Mouse (Mus musculus) heart, postnatal 36 days (tissue): ENCODE results near the gene Wars. TPM values are rescaled to one million over a fixed set of nuclear protein-coding genes. Genes with fewer than 3 reads are reported as not detected.

Experiments used
- DNase-seq, 2 experiments: peaks; one replicate each; pipeline ENCODE4 v3.0.0; 2021 to 2022
- intact Hi-C: fragments of 180-260 bp; cut with DNase I; formaldehyde crosslinking; loops from one replicate; pipeline ENCODE4 v1.15.1; 2025
- total RNA-seq, 2 experiments: library from RNA; stranded (reverse); gene quantifications; 2 replicates each; pipeline ENCODE4 v1.2.3; 2021

Wars gene
- 10 to 100 TPM; 32.5 to 40.6 TPM for total RNA-seq

GRCm38 (mm10) chr12:108893715-108894431, at the start of gene Wars:
TSS of gene Wars (minus strand) at chr12:108894174.
- DNase-seq, result peak; percentile 93 to 95
- intact Hi-C loops, result loop anchor here (2.0 to 5.0 kb wide), 3 partner anchors 57 to 102 kb away; partner anchors contain the start of genes Slc25a47 and Yy1

GRCm38 (mm10) chr12:108942203-108942923, 48.4 kb upstream of the Wars start:
- intact Hi-C loops, result no loop called here
- DNase-seq, result no peak

GRCm38 (mm10) chr12:108941282-108941681, 47.3 kb upstream of the Wars start:
- intact Hi-C loops, result no loop called here
- no peak for DNase-seq

GRCm38 (mm10) chr12:108940255-108940654, 46.3 kb upstream of the Wars start:
- intact Hi-C loops, result no loop called here

GRCm38 (mm10) chr12:108939317-108939716, 45.3 kb upstream of the Wars start:
- intact Hi-C loops, result no loop called here
- no peak for DNase-seq

More at GRCm38 (mm10) chr12:108940255-108940654, 46.3 kb upstream of the Wars start:
- DNase-seq, result no peak

GRCm38 (mm10) chr12:108938844-108939243, 44.9 kb upstream of the Wars start:
- intact Hi-C loops, result no loop called here
- no peak for DNase-seq

GRCm38 (mm10) chr12:108937506-108937905, 43.5 kb upstream of the Wars start:
- DNase-seq, result no peak
- intact Hi-C loops, result no loop called here

GRCm38 (mm10) chr12:108936834-108937233, 42.9 kb upstream of the Wars start:
- intact Hi-C loops, result no loop called here
- peak in 1 of 2 experiments; percentile 21 for DNase-seq

- no peak for DNase-seq
- intact Hi-C loops, result no loop called here
These were observed 40.3 kb upstream of the Wars start for GRCm38 (mm10) chr12:108934231-108934630.

GRCm38 (mm10) chr12:108932113-108932512, 38.1 kb upstream of the Wars start:
- intact Hi-C loops, result no loop called here
- DNase-seq, result no peak

GRCm38 (mm10) chr12:108931341-108932053, 37.5 kb upstream of the Wars start:
- no peak for DNase-seq
- intact Hi-C loops, result no loop called here

GRCm38 (mm10) chr12:108929475-108929874, 35.5 kb upstream of the Wars start:
- intact Hi-C loops, result no loop called here
- no peak for DNase-seq

- no peak for DNase-seq
- intact Hi-C loops, result no loop called here
These were observed 34.3 kb upstream of the Wars start for GRCm38 (mm10) chr12:108928249-108928648.

- DNase-seq, result no peak
- intact Hi-C loops, result no loop called here
These were observed 32.7 kb upstream of the Wars start for GRCm38 (mm10) chr12:108926606-108927111.

- no peak for DNase-seq
- intact Hi-C loops, result loop anchor here (5.0 kb wide), 1 partner anchor 134 kb away; no protein-coding TSS in a partner anchor
These were observed 24.8 kb upstream of the Wars start for GRCm38 (mm10) chr12:108918753-108919152.

- intact Hi-C loops, result loop anchor here (5.0 kb wide), 1 partner anchor 135 kb away; no protein-coding TSS in a partner anchor
- DNase-seq, result no peak
These were observed 23.5 kb upstream of the Wars start for GRCm38 (mm10) chr12:108917509-108917908.

- intact Hi-C loops, result loop anchor here (5.0 kb wide), 1 partner anchor 136 kb away; no protein-coding TSS in a partner anchor
- no peak for DNase-seq
These were observed 22.6 kb upstream of the Wars start for GRCm38 (mm10) chr12:108916447-108917042.

GRCm38 (mm10) chr12:108915893-108916292, 21.9 kb upstream of the Wars start:
- no peak for DNase-seq
- intact Hi-C loops, result loop anchor here (5.0 kb wide), 1 partner anchor 136 kb away; no protein-coding TSS in a partner anchor

- intact Hi-C loops, result loop anchor here (5.0 kb wide), 1 partner anchor 137 kb away; no protein-coding TSS in a partner anchor
- no peak for DNase-seq
These were observed 20.9 kb upstream of the Wars start for GRCm38 (mm10) chr12:108914709-108915340.

- intact Hi-C loops, result no loop called here
- no peak for DNase-seq
These were observed 20.2 kb upstream of the Wars start for GRCm38 (mm10) chr12:108914198-108914597.
